Mouse (Mus musculus) embryonic facial prominence, embryonic 10.5 days (tissue): Measurements from ENCODE around the gene Lat. TPM values are rescaled to one million over a fixed set of nuclear protein-coding genes. Genes with fewer than 3 reads are reported as not detected.
A peak's percentile ranks its signal among the peaks of the same experiment; 100 is the strongest.

Experiments used
- DNase-seq: peaks from one replicate; pipeline ENCODE4 v3.0.0-alpha.2; 2017; ENCODE audit warnings: low spot score
- H3K27ac ChIP-seq: fragments of 300-500 bp; sonication (generic); replicated peaks from 2 replicates; pipeline ENCODE4 v1.5.1; 2016; ENCODE audit warnings: mild to moderate bottlenecking
- H3K27me3 ChIP-seq: fragments of 300-500 bp; sonication (generic); replicated peaks from 2 replicates; pipeline ENCODE4 v1.6.1; 2016; ENCODE audit warnings: low read depth, mild to moderate bottlenecking; ENCODE audit not compliant: poor library complexity, severe bottlenecking
- H3K36me3 ChIP-seq: fragments of 300-500 bp; sonication (generic); replicated peaks from 2 replicates; pipeline ENCODE4 v1.6.1; 2016; ENCODE audit warnings: mild to moderate bottlenecking, moderate library complexity
- H3K4me1 ChIP-seq: fragments of 300-500 bp; sonication (generic); 2 replicates; pipeline ENCODE4 v1.6.1; 2016
- H3K4me3 ChIP-seq: fragments of 300-500 bp; sonication (generic); 2 replicates; pipeline ENCODE4 v1.5.1; 2016; ENCODE audit warnings: mild to moderate bottlenecking, moderate library complexity
- H3K9me3 ChIP-seq: fragments of 300-500 bp; sonication (generic); 2 replicates; pipeline ENCODE4 v1.6.1; 2016; ENCODE audit warnings: mild to moderate bottlenecking
- WGBS: fragments of 180-500 bp; shearing (Covaris S2); methylation state at CpG from one replicate; pipeline ENCODE4 v1.1.7; 2016; 5-methylcytosine and 5-hydroxymethylcytosine counted together
- microRNA-seq: library from miRNA; unstranded; fragments of <30 nt; microRNA quantifications from one replicate; pipeline ENCODE4, GENCODE M21; 2017
- polyA plus RNA-seq: library from polyadenylated mRNA; unstranded; fragments of >200 nt; fragmentation: Nextera tagmentation; extraction: Ambion mirVana; gene quantifications from 2 replicates; pipeline ENCODE4 v1.2.1, GENCODE M21; 2016

Gene Lat
- polyA plus RNA-seq, 1 experiment from 2014 or later, result 2.9 TPM

DNA sequence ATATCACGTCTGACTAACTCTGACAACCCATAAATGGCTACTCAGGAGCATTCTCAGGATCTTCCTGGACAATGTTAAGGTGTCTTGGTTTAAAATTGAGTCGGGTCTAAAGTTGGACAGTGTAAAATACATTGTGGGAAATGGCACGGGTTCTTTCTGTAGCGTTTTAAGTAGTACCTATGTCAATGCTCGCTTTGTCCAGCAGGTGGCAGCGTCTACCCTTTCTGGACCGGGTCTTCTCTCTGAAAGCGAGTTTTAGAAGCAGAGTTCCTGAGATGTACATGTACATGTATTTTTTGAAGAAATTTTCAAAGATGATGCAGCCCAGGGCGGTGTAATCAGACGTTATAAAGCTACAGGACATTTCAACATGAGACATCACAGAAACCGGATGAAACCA, 45.6 kb downstream of the Lat start:
- Histone ChIP-seq H3K9me3 (no peaks in the 10 kb centered on the region), H3K4me3 (no peak overlapping the region), H3K27ac (no peak overlapping the region), H3K4me1 (peaks cover 8% of the 10 kb centered on the region), H3K36me3 (no peaks in the 10 kb centered on the region), H3K27me3 (0 out of 2 replicates have a peak, but pooled peaks cover 13% of the 10 kb centered on the region)
- WGBS, result 7% methylated on average over 11 of the region's 11 CpGs
- DNase-seq, result peak; percentile 81

- Histone ChIP-seq H3K27me3 (no peaks in the 10 kb centered on the region), H3K27ac (no peak overlapping the region), H3K9me3 (no peaks in the 10 kb centered on the region), H3K36me3 (no peaks in the 10 kb centered on the region), H3K4me3 (no peak overlapping the region), H3K4me1 (0 out of 2 replicates have a peak, but pooled peaks cover 4% of the 10 kb centered on the region)
- DNase-seq, result no peak
- 77% methylated on average over 8 of the region's 8 CpGs for WGBS
Measured at GRCm38 (mm10) chr7:126314273-126314672, 55.1 kb downstream of the Lat start.

Small RNA genes within 50 kb of the gene (microRNA-seq; reads per million reads assigned to microRNA genes)
- gene Mir7058, result not detected

Other genes with a start within 250 kb of the Lat start
- 70.2 and 74.3 TPM in 2 replicates for gene Xpo6, start 169.1 kb downstream of the Lat start, polyA plus RNA-seq
- 91.0 and 102 TPM in 2 replicates for gene Sbk1, start 97.0 kb downstream of the Lat start, polyA plus RNA-seq
- 63.6 and 66.9 TPM in 2 replicates for gene Spns1, start 7.9 kb upstream of the Lat start, polyA plus RNA-seq
- gene Nfatc2ip, start 27.2 kb upstream of the Lat start, polyA plus RNA-seq, result 2.5 and 2.9 TPM in 2 replicates
- not detected in 2 replicates for gene Cd19, start 45.3 kb upstream of the Lat start, polyA plus RNA-seq
- gene Rabep2, start 59.2 kb upstream of the Lat start, polyA plus RNA-seq, result 33.7 and 34.6 TPM in 2 replicates
- gene Atp2a1, start 93.5 kb upstream of the Lat start, polyA plus RNA-seq, result 1.8 and 2.5 TPM in 2 replicates
- gene Sh2b1, start 105.9 kb upstream of the Lat start, polyA plus RNA-seq, result 53.3 and 54.0 TPM in 2 replicates
- 169 and 185 TPM in 2 replicates for gene Tufm, start 117.8 kb upstream of the Lat start, polyA plus RNA-seq
- gene Atxn2l, start 133.9 kb upstream of the Lat start, polyA plus RNA-seq, result 50.4 and 54.1 TPM in 2 replicates
- 223 and 224 TPM in 2 replicates for gene Eif3c, start 196.8 kb upstream of the Lat start, polyA plus RNA-seq
- 0.29 and 0.41 TPM in 2 replicates for gene Apobr, start 215.4 kb upstream of the Lat start, polyA plus RNA-seq
- 22.9 and 27.1 TPM in 2 replicates for gene Cln3, start 216.2 kb upstream of the Lat start, polyA plus RNA-seq
- not detected in 2 replicates for gene Il27, start 225.4 kb upstream of the Lat start, polyA plus RNA-seq